Mouse (Mus musculus): ENCODE measurements around the gene Ctnnb1.

The Ctnnb1 gene

GRCm38 (mm10) chr9:121000641-121001320 lies 71.8 kb downstream of the Ctnnb1 start:
- DNase-seq (ENCODE audit: low read depth, low spot score): no peak

GRCm38 (mm10) chr9:121001681-121002540 lies 72.9 kb downstream of the Ctnnb1 start:
- no peak for DNase-seq (ENCODE audit: low read depth, low spot score)

- no peak for DNase-seq (ENCODE audit: low read depth, low spot score)
Measured at GRCm38 (mm10) chr9:121005961-121006360, 76.9 kb downstream of the Ctnnb1 start.
